Mouse (Mus musculus) lung, postnatal 25 days (tissue): ENCODE measurements around the gene Pitpnm3.

ENCODE experiments used
- DNase-seq: peaks from one replicate; pipeline ENCODE4 v3.0.0; 2022; ENCODE audit warnings: low spot score

Pitpnm3 gene

GRCm38 (mm10) chr11:72050895-72051858 lies 84.4 kb downstream of the Pitpnm3 start:
- no peak for DNase-seq

GRCm38 (mm10) chr11:72050168-72050894 lies 85.2 kb downstream of the Pitpnm3 start:
- DNase-seq: no peak

GRCm38 (mm10) chr11:72049171-72049759 lies 86.3 kb downstream of the Pitpnm3 start:
- no peak for DNase-seq

- DNase-seq: no peak
These were observed 86.8 kb downstream of the Pitpnm3 start for GRCm38 (mm10) chr11:72048730-72049129.

- DNase-seq: no peak
These were observed 91.3 kb downstream of the Pitpnm3 start for GRCm38 (mm10) chr11:72044231-72044630.

GRCm38 (mm10) chr11:72042631-72043030 lies 92.9 kb downstream of the Pitpnm3 start:
- DNase-seq: no peak

- DNase-seq: peak; percentile 76
These were observed 93.6 kb downstream of the Pitpnm3 start, which contains the start of gene Pimreg for GRCm38 (mm10) chr11:72041768-72042607. Gene Pimreg, plus strand, starts transcription at chr11:72042032.

GRCm38 (mm10) chr11:72041290-72041767 lies 94.2 kb downstream of the Pitpnm3 start:
- DNase-seq: no peak

- no peak for DNase-seq
These were observed 95.8 kb downstream of the Pitpnm3 start for GRCm38 (mm10) chr11:72039599-72040386.

GRCm38 (mm10) chr11:72037996-72038395 lies 97.6 kb downstream of the Pitpnm3 start:
- DNase-seq: peak; percentile 52

- no peak for DNase-seq
These were observed 98.2 kb downstream of the Pitpnm3 start, which contains the start of gene Aipl1 for GRCm38 (mm10) chr11:72037409-72037808. Gene Aipl1, minus strand, starts transcription at chr11:72037509.

- no peak for DNase-seq
These were observed 103.0 kb downstream of the Pitpnm3 start for GRCm38 (mm10) chr11:72032589-72032988.

- no peak for DNase-seq
These were observed 103.5 kb downstream of the Pitpnm3 start for GRCm38 (mm10) chr11:72032091-72032490.

- DNase-seq: no peak
These were observed 104.2 kb downstream of the Pitpnm3 start for GRCm38 (mm10) chr11:72031353-72031752.

GRCm38 (mm10) chr11:72029143-72029542 lies 106.4 kb downstream of the Pitpnm3 start:
- no peak for DNase-seq

GRCm38 (mm10) chr11:72027836-72028235 lies 107.7 kb downstream of the Pitpnm3 start:
- no peak for DNase-seq

GRCm38 (mm10) chr11:72026516-72026915 lies 109.1 kb downstream of the Pitpnm3 start:
- DNase-seq: no peak

- DNase-seq: no peak
These were observed 109.7 kb downstream of the Pitpnm3 start for GRCm38 (mm10) chr11:72025843-72026242.

GRCm38 (mm10) chr11:72024193-72024781 lies 111.3 kb downstream of the Pitpnm3 start:
- DNase-seq: peak; percentile 73

- no peak for DNase-seq
These were observed 112.0 kb downstream of the Pitpnm3 start for GRCm38 (mm10) chr11:72023581-72023980.
